Mouse (Mus musculus): ENCODE measurements around the gene Pcdh15. TPM values are rescaled to one million over a fixed set of nuclear protein-coding genes. Genes with fewer than 3 reads are reported as not detected.

Pcdh15 gene
- total and polyA plus RNA-seq, 2 experiments from 2014 or later: 9.8 to 38.2 TPM

DNA sequence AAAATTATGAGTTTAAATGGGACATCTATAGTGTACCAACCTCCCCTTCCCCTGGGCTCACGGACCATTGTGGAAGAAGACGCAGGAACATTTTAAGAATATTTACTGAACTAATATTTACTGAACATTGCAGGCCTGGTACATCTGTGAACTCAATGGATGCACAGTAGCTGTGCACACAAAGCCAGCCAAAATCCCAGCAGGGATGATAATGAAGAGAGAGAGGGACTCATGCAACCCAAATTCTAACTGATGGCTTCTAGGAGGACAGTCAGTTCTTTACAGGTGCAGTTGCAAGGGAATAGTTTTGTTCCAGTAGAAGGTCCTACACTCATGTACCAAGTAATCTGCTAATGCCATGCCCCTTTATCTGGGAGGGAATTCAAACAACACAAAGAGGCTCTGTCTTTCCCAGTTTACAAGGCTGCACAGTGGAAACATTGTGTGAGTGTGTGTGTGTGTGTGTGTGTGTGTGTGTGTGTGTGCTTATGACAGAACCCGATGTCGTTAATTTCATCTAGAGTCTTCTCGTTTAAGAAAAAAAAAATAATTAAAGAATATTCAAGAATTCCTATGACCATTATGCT is 475.7 kb downstream of the Pcdh15 start:
- no peak for ATAC-seq (ENCODE audit: low FRiP score)
- no peak overlapping the region for H3K4me2 ChIP-seq (ENCODE audit: low read depth, low read length, poor library complexity, severe bottlenecking)
- H3K27ac ChIP-seq (ENCODE audit: low read depth, low read length): no peak overlapping the region
- no peaks in the 10 kb centered on the region for H3K9me3 ChIP-seq (ENCODE audit: low read length)
- TF ChIP-seq CTCF (IDR thresholded peaks at IDR 0.05): no peak
- H3K36me3 ChIP-seq (ENCODE audit: insufficient read depth, low read length): no peaks in the 10 kb centered on the region
- no peak overlapping the region for H3K9ac ChIP-seq (replicated peaks; ENCODE audit: low read length, poor library complexity, severe bottlenecking)
- WGBS: 91% methylated on average over 5 of the region's 5 CpGs
- no peaks in the 10 kb centered on the region for H3K27me3 ChIP-seq (ENCODE audit: insufficient read depth, low read length)
- no peaks in the 10 kb centered on the region for H3K4me1 ChIP-seq (ENCODE audit: insufficient read depth, low read length)
- no peak overlapping the region for H3K4me3 ChIP-seq (ENCODE audit: low read depth, low read length)
- DNase-seq (ENCODE audit: low spot score): no peak

GRCm38 (mm10) chr10:73667501-73667900 is 568.4 kb downstream of the Pcdh15 start:
- Histone ChIP-seq H3K4me2 (ENCODE audit: low read depth, low read length, poor library complexity, severe bottlenecking) (no peak overlapping the region), H3K27ac (ENCODE audit: low read depth, low read length) (no peak overlapping the region), H3K9me3 (ENCODE audit: low read length) (no peaks in the 10 kb centered on the region), H3K36me3 (ENCODE audit: insufficient read depth, low read length) (no peaks in the 10 kb centered on the region), H3K4me3 (ENCODE audit: low read depth, low read length) (no peak overlapping the region), H3K9ac (replicated peaks; ENCODE audit: low read length, poor library complexity, severe bottlenecking) (no peak overlapping the region), H3K27me3 (ENCODE audit: insufficient read depth, low read length) (no peaks in the 10 kb centered on the region), H3K4me1 (ENCODE audit: insufficient read depth, low read length) (no peaks in the 10 kb centered on the region)
- WGBS: 56% methylated on average over 1 of the region's 1 CpGs
- DNase-seq (ENCODE audit: low spot score) (no peak), ATAC-seq (ENCODE audit: low FRiP score) (no peak)
- no peak for TF ChIP-seq CTCF (IDR thresholded peaks at IDR 0.05)

DNA sequence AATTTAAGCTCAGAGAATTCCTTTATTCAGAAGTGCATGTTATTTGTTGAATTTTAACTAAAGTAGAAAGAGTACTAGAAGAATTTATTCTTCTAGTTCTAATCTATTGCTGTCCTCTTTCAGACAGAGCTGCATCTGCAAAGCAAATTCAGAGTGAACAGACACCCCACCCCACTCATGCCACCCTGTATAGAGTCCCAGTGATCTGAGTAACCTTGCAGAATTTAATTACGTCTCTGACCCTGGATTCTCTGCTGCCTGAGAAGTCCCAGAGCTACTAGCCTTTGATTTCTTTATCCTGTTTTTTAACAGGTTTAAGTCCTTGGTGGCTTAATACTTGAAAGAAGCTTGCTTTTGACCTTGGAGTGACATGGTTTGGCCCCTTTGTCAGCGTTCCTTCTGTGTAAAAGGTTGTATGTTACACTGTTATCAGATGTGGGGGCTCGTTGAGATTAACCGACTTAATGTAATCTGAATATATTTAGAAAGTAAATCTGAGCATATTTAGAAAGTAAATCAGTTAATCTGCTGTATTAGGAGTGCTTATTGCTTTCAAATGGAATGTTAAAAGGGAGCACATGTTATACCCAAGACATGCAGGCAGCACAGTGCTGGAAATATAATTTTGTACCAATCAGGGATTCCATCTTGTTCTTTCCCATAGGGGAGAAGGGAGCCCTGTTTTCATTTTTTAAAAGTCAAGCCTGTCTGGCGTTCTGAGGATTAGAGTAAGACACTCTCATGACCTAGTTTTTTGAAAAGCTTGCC is 601.6 kb downstream of the Pcdh15 start:
- no peak for DNase-seq (ENCODE audit: low spot score)
- Histone ChIP-seq H3K9ac (replicated peaks; ENCODE audit: low read length, poor library complexity, severe bottlenecking) (no peak overlapping the region), H3K4me3 (ENCODE audit: low read depth, low read length) (no peak overlapping the region), H3K4me2 (ENCODE audit: low read depth, low read length, poor library complexity, severe bottlenecking) (no peak overlapping the region), H3K9me3 (ENCODE audit: low read length) (no peaks in the 10 kb centered on the region), H3K36me3 (ENCODE audit: insufficient read depth, low read length) (no peaks in the 10 kb centered on the region), H3K4me1 (ENCODE audit: insufficient read depth, low read length) (no peaks in the 10 kb centered on the region), H3K27me3 (ENCODE audit: insufficient read depth, low read length) (no peaks in the 10 kb centered on the region), H3K27ac (ENCODE audit: low read depth, low read length) (no peak overlapping the region)
- WGBS: 26% methylated on average over 5 of the region's 5 CpGs
- no peak for ATAC-seq (ENCODE audit: low FRiP score)
- TF ChIP-seq CTCF (IDR thresholded peaks at IDR 0.05): no peak

DNA sequence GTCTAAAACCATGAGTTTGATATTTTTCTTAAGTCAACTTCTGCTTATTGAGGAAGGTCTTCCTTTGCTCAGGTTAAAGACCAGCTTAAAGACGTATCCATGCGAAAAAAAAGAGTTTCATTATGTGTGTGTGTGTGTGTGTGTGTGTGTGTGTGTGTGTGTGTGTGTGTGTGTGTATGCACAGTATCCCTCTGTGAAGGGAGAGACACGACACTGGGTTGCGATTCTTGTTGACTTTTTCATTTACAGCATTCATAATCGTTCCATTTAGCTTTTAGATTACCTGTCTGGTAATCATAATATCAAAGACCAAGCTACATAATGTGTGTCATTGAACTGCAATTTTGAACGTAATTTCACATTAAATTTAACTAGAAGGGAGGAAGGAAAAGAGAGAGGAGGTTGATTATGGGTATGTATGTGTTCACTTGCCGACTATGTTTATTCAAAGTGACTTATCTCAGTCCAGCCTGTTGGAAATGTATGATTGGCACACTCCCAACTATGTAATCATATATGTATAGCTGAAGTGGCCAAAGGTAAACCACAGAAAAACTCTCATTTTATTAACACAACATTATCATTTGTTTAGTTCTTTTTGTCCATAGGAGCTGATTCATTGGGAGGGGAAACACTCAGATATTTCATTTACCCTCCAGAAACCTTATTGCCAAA is 626.6 kb downstream of the Pcdh15 start:
- no peak overlapping the region for H3K9ac ChIP-seq (replicated peaks; ENCODE audit: low read length, poor library complexity, severe bottlenecking)
- no peak overlapping the region for H3K4me2 ChIP-seq (ENCODE audit: low read depth, low read length, poor library complexity, severe bottlenecking)
- ATAC-seq (ENCODE audit: low FRiP score): no peak
- no peak for DNase-seq (ENCODE audit: low spot score)
- H3K4me1 ChIP-seq (ENCODE audit: insufficient read depth, low read length): no peaks in the 10 kb centered on the region
- no peak overlapping the region for H3K4me3 ChIP-seq (ENCODE audit: low read depth, low read length)
- no peaks in the 10 kb centered on the region for H3K9me3 ChIP-seq (ENCODE audit: low read length)
- H3K36me3 ChIP-seq (ENCODE audit: insufficient read depth, low read length): no peaks in the 10 kb centered on the region
- no peak for TF ChIP-seq CTCF (IDR thresholded peaks at IDR 0.05)
- no peak overlapping the region for H3K27ac ChIP-seq (ENCODE audit: low read depth, low read length)
- no peaks in the 10 kb centered on the region for H3K27me3 ChIP-seq (ENCODE audit: insufficient read depth, low read length)
- WGBS: 84% methylated on average over 7 of the region's 7 CpGs

DNA sequence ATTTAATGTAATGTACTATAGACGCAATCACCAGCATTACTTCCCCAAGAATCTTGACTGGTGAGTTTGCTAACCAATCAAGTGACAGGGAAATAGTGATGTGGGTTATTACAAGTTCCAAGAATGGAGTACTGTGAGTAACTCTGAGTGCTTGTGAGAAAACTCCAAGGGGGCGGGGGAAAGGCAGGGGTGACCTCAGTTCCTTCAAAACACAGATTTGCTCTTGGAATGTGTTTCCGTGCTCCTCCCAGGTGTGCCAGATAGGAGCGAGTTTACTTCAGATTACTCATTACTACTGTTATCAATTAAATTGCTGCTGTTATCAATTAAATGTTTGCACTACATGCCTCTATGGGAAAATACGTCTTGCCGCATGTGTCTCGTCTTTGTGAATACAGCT is 634.1 kb downstream of the Pcdh15 start:
- DNase-seq (ENCODE audit: low spot score) (no peak), ATAC-seq (ENCODE audit: low FRiP score) (no peak)
- H3K9me3 ChIP-seq (ENCODE audit: low read length): no peaks in the 10 kb centered on the region
- TF ChIP-seq CTCF (IDR thresholded peaks at IDR 0.05): no peak
- no peaks in the 10 kb centered on the region for H3K4me1 ChIP-seq (ENCODE audit: insufficient read depth, low read length)
- H3K36me3 ChIP-seq (ENCODE audit: insufficient read depth, low read length): no peaks in the 10 kb centered on the region
- H3K27me3 ChIP-seq (ENCODE audit: insufficient read depth, low read length): no peaks in the 10 kb centered on the region
- H3K4me2 ChIP-seq (ENCODE audit: low read depth, low read length, poor library complexity, severe bottlenecking): no peak overlapping the region
- H3K4me3 ChIP-seq (ENCODE audit: low read depth, low read length): no peak overlapping the region
- H3K9ac ChIP-seq (replicated peaks; ENCODE audit: low read length, poor library complexity, severe bottlenecking): no peak overlapping the region
- no peak overlapping the region for H3K27ac ChIP-seq (ENCODE audit: low read depth, low read length)
- WGBS: 92% methylated on average over 7 of the region's 7 CpGs

- no peak for ATAC-seq (ENCODE audit: low FRiP score)
- TF ChIP-seq CTCF (IDR thresholded peaks at IDR 0.05): no peak
- Histone ChIP-seq H3K4me3 (ENCODE audit: low read depth, low read length) (no peak overlapping the region), H3K27me3 (ENCODE audit: insufficient read depth, low read length) (no peaks in the 10 kb centered on the region), H3K9me3 (ENCODE audit: low read length) (no peaks in the 10 kb centered on the region), H3K36me3 (ENCODE audit: insufficient read depth, low read length) (no peaks in the 10 kb centered on the region), H3K27ac (ENCODE audit: low read depth, low read length) (no peak overlapping the region), H3K9ac (replicated peaks; ENCODE audit: low read length, poor library complexity, severe bottlenecking) (no peak overlapping the region), H3K4me2 (ENCODE audit: low read depth, low read length, poor library complexity, severe bottlenecking) (no peak overlapping the region), H3K4me1 (ENCODE audit: insufficient read depth, low read length) (no peaks in the 10 kb centered on the region)
- DNase-seq (ENCODE audit: low spot score): peak; percentile 14
- 33% methylated on average over 2 of the region's 2 CpGs for whole genome bisulfite sequencing
These were observed 649.9 kb downstream of the Pcdh15 start for GRCm38 (mm10) chr10:73749021-73749420.
